ENCODE assay signal across 28 mouse cellular contexts in the genomic region with DNA sequence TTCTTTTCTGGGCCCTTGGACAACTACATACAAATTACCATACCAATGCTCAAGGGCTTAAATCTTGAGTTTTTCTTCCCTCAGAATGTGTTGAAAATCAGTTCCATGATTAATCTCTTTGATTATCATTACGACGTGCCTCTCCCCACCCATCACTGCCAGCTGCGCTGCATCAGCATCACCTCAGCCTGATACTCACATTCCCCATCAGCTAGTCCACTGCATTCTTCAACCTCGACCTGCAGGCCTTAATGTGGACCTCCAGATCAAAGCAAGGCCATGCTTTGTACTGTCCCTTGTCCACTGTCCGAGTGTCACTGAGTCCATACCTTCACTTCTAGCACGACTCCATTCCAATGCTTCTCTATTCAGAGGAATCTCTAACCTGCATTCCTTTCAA.
"Had no signal": no experiment of that assay in that cellular context is flagged by ENCODE, and none has a peak within 500 bp of the region (broad histone marks: within the 10 kb centered on the region; RNA-seq: fewer than 3 reads in every experiment).

No protein-coding gene starts in this region.

- ATAC-seq: forebrain, embryonic 13.5 days; forebrain, embryonic 14.5 days; forebrain, embryonic 15.5 days; forebrain, embryonic 16.5 days; forebrain, postnatal 0 days had no signal

- H3K36me3 ChIP-seq: embryonic facial prominence, embryonic 10.5 days; embryonic facial prominence, embryonic 12.5 days; embryonic facial prominence, embryonic 13.5 days; embryonic facial prominence, embryonic 15.5 days; forebrain, embryonic 10.5 days; forebrain, embryonic 12.5 days; forebrain, embryonic 15.5 days had no signal

- H3K4me1 ChIP-seq: embryonic facial prominence, embryonic 12.5 days; embryonic facial prominence, embryonic 13.5 days; embryonic facial prominence, embryonic 15.5 days; forebrain, embryonic 12.5 days; forebrain, embryonic 13.5 days; forebrain, embryonic 15.5 days had no signal

- H3K9me3 ChIP-seq: embryonic facial prominence, embryonic 10.5 days; embryonic facial prominence, embryonic 12.5 days; embryonic facial prominence, embryonic 13.5 days; embryonic facial prominence, embryonic 15.5 days; forebrain, embryonic 10.5 days; forebrain, embryonic 12.5 days; forebrain, embryonic 13.5 days; forebrain, embryonic 15.5 days had no signal

- DNase-seq: cerebellum, adult 18-20 months; cerebellum, adult 2 months; cerebellum, adult 8-10 months; cerebellum, adult 9-10 months; cerebellum, adult 9-11 months; cerebellum, postnatal 10 days; cerebellum, postnatal 14 days; cerebellum, postnatal 25 days; cerebellum, postnatal 36 days; embryo, embryonic 11 days; forebrain, postnatal 0 days; gastrocnemius, adult 2 months; gastrocnemius, postnatal 10 days; gastrocnemius, postnatal 14 days; gastrocnemius, postnatal 25 days; gastrocnemius, postnatal 36 days; heart, adult 2 months had no signal

- H3K9ac ChIP-seq: embryonic facial prominence, embryonic 12.5 days; embryonic facial prominence, embryonic 13.5 days; embryonic facial prominence, embryonic 15.5 days; forebrain, embryonic 12.5 days; forebrain, embryonic 13.5 days; forebrain, embryonic 15.5 days; forebrain, postnatal 0 days had no signal

- H3K4me2 ChIP-seq: embryonic facial prominence, embryonic 12.5 days; embryonic facial prominence, embryonic 13.5 days; embryonic facial prominence, embryonic 15.5 days; forebrain, embryonic 12.5 days; forebrain, embryonic 13.5 days; forebrain, embryonic 15.5 days had no signal

- H3K27ac ChIP-seq: embryonic facial prominence, embryonic 10.5 days; embryonic facial prominence, embryonic 12.5 days; embryonic facial prominence, embryonic 13.5 days; embryonic facial prominence, embryonic 15.5 days; forebrain, embryonic 10.5 days; forebrain, embryonic 12.5 days; forebrain, embryonic 13.5 days; forebrain, embryonic 15.5 days; gastrocnemius, adult 2 months; heart, adult 2 months had no signal

- H3K27me3 ChIP-seq: embryonic facial prominence, embryonic 12.5 days; embryonic facial prominence, embryonic 13.5 days; embryonic facial prominence, embryonic 15.5 days; forebrain, embryonic 12.5 days; forebrain, embryonic 13.5 days; forebrain, embryonic 15.5 days had no signal

- H3K4me3 ChIP-seq: embryonic facial prominence, embryonic 10.5 days; embryonic facial prominence, embryonic 12.5 days; embryonic facial prominence, embryonic 13.5 days; embryonic facial prominence, embryonic 15.5 days; erythroblast, embryonic 14.5 days; forebrain, embryonic 10.5 days; forebrain, embryonic 12.5 days; forebrain, embryonic 13.5 days; forebrain, embryonic 15.5 days; gastrocnemius, adult 2 months; heart, adult 2 months had no signal
